Mouse (Mus musculus) CD4-positive, CD25-positive, alpha-beta regulatory T cell, adult 2 months (primary cell): ENCODE measurements at regions not wholly inside any gene's neighbourhood (a gene's known extent, or its start where the extent isn't known, plus 50 kb on each side); places are given as distances from the start of the nearest gene placed in this dataset.

Experiments used
- DNase-seq: peaks from one replicate; pipeline ENCODE4 v3.0.0-alpha.2; 2012; ENCODE audit warnings: low read depth, low spot score

GRCm38 (mm10) chr12:82115766-82116165 is 53.4 kb upstream of the Sipa1l1 start:
- DNase-seq = no peak
